In genomic region chr12:73708920-73709319, GRCm38 (mm10) we compare ENCODE assay signal across 8 mouse cellular contexts.
A peak's percentile ranks its signal among the peaks of the same experiment; 100 is the strongest.
DNase-seq lines count a peak whose midpoint lies in the region.

No protein-coding gene starts in this region.

- DNase-seq in CD4-positive helper T cell, adult 2 months (ENCODE audit: low read depth, low spot score), result peak; percentile 33
- DNase-seq in cerebellum, adult 18-20 months, result peak; percentile 72 to 81
- peak; percentile 30 to 52 for DNase-seq in frontal cortex, postnatal 10 days (ENCODE audit: low spot score in 2 of 2)
- DNase-seq in heart, postnatal 4 days, result peak; percentile 83
- peak; percentile 74 for DNase-seq in layer of hippocampus, adult 9-11 months
- DNase-seq in lung, postnatal 10 days, result peak; percentile 85
- peak; percentile 83 for DNase-seq in retina, embryonic 14.5 days (ENCODE audit: low spot score)
- DNase-seq in thymus, postnatal 0 days (ENCODE audit: low spot score), result no peak
